Mouse (Mus musculus) MN1 (cell line): ENCODE results near the gene Hrc.

Source experiments
- DNase-seq: peaks from one replicate; pipeline ENCODE4 v3.0.0-alpha.2; 2016; ENCODE audit warnings: low spot score

Gene Hrc

DNA sequence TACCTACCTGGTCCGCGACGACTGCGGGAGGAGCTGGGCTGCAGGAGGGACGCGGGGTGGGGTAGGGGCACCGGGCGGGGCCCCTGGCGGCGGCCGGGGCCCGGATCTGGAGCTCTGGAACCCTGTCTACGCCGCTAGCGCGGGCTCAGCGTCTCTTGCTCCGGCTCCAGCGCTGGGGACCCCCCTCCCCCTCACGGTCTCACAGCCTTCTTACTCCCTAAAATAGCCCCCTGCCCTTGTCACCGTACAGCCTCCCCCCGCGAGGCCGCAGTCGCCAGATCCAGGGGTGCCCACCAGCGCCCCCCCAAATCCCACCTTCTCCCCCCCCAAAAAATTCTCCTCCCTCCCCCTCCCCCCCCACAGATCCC lies 31.5 kb downstream of the Hrc start, which contains the start of gene Ppfia3:
Ppfia3 (minus strand) TSS at position 368 of the 368 bp plus-strand sequence.
- DNase-seq: no peak

DNA sequence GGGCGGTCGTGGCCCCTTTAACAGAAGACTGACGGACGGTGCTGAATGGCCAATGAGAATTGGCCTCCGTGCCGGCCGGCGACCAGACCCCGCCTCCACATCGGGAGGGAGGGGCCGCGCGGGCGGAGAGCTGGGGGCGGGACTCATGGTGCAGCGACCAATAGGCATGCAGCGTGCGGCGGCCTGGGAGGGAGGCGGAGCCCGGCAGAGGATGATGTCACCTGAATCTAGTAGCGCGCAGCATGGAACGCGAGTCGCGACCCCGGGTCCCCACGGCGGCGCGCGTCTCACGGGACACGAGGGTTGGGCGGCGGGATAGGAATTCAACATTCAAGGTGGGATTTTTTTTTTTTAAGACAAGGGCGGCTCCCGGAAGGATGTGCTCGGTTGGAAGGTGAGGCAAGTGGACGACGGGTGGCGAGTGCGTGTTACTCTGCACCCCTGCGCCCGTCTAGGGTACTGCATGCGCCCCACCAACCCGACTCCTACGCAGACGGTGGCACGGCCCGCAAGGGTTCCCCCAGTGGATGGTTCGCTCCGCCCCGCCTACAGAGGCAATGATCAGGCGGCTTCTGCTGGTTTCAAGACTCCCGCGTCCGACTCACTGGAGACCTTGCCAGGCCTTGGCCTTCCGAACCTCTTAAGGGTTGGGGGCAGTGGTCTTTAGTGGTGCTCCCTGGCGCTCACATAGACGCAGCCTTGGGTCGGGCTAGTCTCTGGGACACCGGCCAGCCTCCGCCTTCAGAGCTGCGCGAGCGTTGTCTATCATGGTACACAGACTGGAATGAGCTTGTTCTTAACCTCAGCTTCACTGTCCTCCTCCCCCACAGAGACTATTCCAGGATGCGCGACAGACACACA lies 32.2 kb downstream of the Hrc start:
- DNase-seq: peak; percentile 96

DNA sequence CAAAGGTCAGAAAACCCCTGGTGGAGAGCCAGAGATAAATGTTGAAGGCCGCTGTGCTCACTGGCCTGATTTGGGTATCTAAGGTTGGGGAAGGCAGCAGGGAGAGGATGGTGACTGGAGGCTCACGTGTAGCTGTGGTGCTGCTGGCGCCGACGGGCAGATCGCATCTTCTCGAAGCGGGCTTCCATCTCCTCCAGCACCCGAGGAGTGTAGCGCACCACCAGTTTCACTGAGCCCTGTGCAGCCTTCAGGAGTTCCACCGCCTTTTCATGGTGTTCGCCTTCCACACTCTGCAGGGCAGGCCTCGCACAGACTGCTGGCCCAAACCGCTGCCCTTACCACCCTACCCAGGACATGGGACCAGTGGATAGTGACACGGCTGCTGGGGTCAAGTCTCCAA lies 33.1 kb downstream of the Hrc start:
- no peak for DNase-seq

DNA sequence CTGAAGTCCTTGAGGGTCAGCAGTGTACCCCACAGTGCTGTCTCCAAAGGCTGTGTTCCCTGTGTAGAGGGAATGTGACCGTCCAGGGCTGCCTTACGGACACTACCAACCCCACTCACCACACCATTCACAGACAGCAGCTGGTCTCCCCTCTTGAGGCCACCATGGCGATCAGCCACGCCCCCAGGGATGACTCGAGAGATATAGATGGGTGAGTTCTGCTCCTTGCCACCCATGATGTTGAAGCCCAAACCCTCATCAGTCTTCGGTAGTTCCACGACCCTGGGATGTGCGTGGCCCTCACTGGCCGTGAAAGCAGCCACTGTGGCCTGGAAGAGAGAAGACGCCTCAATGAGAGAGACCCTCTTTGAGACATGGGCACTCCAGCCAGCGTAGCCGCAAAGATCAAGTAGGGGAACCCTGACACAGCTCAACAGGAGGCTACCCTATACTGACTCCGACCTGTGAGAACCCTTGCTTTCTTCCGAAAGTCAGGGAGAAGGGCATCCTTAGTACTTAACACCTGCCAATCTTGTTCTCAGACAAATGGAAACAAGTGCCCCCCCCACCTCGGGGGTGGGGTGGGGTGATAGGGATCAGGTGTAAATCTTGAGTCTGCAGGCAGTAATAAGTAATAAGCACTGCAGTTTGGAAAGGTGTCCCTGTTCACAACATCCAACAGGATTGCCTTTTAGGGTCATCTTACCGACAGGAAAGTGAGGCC lies 34.1 kb downstream of the Hrc start:
- DNase-seq: no peak

DNA sequence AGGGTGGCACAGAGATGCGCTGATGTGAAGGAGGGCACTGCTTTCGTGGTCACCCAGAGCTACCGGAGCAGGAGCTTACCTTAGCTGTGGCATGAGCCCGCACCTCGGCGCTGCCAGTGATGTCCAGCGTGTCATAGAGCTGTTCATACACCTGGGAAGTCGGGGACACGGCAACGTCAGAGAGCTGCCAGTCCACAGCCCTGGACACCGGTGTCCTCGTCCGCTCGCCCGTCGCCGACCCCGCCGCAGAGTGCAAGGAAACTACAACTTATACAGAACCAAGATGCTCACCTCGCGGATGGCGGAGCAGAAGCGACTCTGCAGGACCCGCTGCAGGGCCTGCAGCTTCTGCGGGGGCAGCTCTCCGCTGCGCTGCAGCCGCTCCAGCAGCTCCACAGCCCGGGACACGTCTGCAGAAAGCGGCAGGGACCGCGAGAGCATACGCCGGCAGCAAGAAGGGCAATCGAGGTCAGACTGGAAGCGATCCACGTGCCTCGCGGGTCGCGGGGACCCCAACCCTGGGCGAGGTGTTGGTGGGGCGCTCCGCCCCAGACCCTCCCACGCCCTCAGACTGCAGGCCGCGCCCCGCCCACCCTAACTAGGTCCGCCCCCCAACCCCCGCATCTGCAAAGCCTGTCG lies 34.9 kb downstream of the Hrc start:
- DNase-seq: no peak

DNA sequence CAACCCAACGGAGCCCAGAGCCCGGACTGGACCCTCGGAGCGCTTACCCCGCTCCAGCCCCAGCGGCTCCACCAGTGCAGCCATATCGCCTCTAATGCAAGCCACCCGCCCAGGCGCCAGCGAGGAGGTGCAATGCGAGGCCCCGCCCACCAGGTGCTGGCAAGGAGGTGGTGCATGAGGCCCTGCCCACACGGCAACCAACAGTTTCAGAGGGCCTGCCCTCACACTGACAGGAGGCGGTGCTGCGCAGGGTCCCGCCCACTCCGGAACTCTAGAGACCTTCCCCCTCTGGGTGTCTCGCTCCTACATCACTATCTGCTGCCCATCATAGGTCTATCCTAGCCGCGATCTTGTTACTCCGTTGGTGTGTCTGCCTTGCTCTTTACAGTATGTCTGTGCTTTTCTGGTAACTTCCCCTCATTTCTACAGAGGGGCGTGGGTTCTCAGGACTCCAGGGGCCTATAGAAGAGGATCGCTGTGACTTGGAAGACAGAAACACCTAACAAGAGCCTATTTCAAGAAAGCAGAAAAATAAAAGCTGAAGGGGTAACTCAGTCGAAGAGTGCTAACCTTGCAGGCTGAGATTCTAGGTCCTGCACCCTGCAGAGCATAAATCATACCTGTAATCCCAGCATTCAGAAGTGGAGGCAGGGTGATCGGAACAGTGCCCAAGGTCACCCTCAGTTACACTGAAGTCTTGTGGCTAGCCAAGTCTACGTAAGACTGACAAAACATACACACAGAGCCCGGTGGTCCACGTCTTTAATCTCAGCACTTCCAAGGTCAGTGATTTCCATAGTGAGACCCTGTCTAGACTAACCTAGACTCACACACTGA lies 35.6 kb downstream of the Hrc start, which contains the start of gene Lin7b:
Lin7b (minus strand) TSS at position 109 of the 837 bp plus-strand sequence.
- DNase-seq: no peak

DNA sequence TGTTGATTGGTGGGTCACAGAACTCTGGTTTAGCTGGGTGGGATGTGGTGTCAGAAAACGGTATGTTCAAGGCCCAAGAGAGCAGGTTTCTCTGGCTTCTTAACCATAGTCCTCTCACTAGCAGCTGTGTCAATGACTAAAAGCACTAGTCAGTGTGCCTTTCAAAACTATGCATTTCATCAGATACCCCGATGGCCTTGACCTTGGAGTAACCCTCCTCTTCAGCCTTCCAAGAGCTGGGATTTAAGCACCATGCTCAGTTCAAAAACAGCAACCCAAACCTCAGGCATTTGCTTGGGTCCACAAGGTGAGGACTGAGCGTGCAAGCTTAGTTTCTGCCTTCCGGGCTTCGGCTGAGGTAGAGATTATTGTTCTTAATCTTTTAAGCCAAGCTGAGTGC lies 37.3 kb downstream of the Hrc start:
- no peak for DNase-seq

DNA sequence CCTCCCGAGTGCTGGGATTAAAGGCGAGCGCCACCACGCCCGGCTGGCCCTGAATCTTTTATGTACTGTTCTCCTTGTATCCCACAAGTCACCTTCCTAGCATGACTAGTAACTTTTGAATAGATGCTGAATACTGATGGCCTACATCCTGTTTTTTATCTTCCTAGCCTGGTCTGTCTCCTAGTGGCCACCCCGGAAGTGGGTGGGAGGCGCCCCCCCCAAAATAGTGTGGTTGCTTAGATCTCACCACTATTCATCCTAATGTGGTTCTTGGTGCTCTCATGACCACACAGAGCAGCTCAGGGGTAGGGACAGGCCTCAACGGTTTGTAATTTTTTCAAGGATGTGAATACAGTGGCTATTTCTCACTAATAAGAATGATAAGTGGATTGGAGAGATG lies 39.5 kb downstream of the Hrc start:
- no peak for DNase-seq

DNA sequence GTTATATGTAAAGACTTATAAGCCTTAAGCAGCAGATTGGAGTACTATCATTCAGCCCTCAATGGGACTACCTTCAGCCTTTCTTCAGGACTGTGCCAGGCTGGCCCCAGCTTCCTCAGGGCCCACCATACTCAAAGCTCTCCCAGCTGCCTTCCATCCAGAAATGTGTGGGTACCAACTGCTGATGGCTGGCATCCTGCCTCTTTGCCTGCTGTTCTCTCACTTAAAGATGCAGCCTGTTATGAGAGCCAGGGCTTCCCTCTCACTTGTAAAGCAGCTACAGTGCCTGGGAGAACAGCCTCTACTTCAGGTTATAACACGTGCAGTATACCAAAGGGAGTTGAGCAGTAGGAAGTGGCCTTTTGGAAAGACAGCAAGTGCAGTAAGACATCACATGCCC lies 41.0 kb downstream of the Hrc start:
- DNase-seq: no peak

DNA sequence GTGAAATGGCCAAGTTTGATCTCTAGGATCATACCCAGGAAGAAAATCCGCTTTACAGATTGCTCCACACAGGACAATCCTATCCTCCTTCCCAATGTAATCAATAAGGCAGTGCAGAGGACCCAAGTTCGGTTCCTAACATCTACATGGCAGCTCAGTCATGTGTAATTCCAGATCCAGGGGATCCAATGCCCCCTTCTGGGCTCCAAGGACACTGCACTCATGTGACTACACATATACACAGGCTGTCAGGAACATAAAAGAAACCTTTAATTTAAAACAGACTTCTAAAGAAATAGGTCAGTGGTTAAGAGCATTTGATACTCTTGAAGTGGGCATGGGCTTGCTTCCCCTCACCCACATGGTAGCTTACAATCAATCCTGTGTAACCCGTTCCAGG lies 51.0 kb downstream of the Hrc start:
- no peak for DNase-seq
